Mouse (Mus musculus) heart, postnatal 0 days (tissue): ENCODE measurements around the gene Cacna2d4. TPM values are rescaled to one million over a fixed set of nuclear protein-coding genes. Genes with fewer than 3 reads are reported as not detected.
A peak's percentile ranks its signal among the peaks of the same experiment; 100 is the strongest.

Source experiments
- ATAC-seq: fragments of 200-750 bp; cut with Nextera tagmentation; 2 replicates; pipeline ENCODE4 v1.8.0; 2017; ENCODE audit warnings: low read depth, moderate number of reproducible peaks, moderate library complexity; ENCODE audit not compliant: insufficient read depth
- DNase-seq: peaks from one replicate; pipeline ENCODE4 v3.0.0-alpha.2; 2016; ENCODE audit warnings: low spot score
- H3K27ac ChIP-seq: fragments of 300-500 bp; sonication (generic); 2 replicates; pipeline ENCODE4 v1.5.1; 2014; ENCODE audit warnings: low read depth, mild to moderate bottlenecking
- H3K27me3 ChIP-seq: fragments of 300-500 bp; sonication (generic); 2 replicates; pipeline ENCODE4 v1.6.1; 2014; ENCODE audit warnings: low read length, mixed read lengths; ENCODE audit not compliant: control insufficient read depth, insufficient read depth
- H3K36me3 ChIP-seq: fragments of 300-500 bp; sonication (generic); replicated peaks from 2 replicates; pipeline ENCODE4 v1.6.1; 2014; ENCODE audit warnings: low read length, mixed read lengths; ENCODE audit not compliant: control insufficient read depth, insufficient read depth
- H3K4me1 ChIP-seq: fragments of 300-500 bp; sonication (generic); 2 replicates; pipeline ENCODE4 v1.6.1; 2014; ENCODE audit warnings: antibody characterized with exemption; ENCODE audit not compliant: control insufficient read depth, insufficient read depth
- H3K4me2 ChIP-seq: fragments of 300-500 bp; sonication (generic); 2 replicates; pipeline ENCODE4 v1.6.1; 2014; ENCODE audit warnings: low read depth, mild to moderate bottlenecking, low read length, moderate library complexity
- H3K4me3 ChIP-seq: fragments of 300-500 bp; sonication (generic); 2 replicates; pipeline ENCODE4 v1.5.1; 2014; ENCODE audit warnings: low read depth, low read length
- H3K9ac ChIP-seq: fragments of 300-500 bp; sonication (generic); replicated peaks from 2 replicates; pipeline ENCODE4 v1.6.1; 2014; ENCODE audit warnings: low read depth, low read length, mixed read lengths
- H3K9me3 ChIP-seq: fragments of 300-500 bp; sonication (generic); replicated peaks from 2 replicates; pipeline ENCODE4 v1.6.1; 2016; ENCODE audit warnings: low read length; ENCODE audit not compliant: control insufficient read depth
- CTCF ChIP-seq: IDR thresholded peaks from 2 replicates; pipeline ENCODE4 v1.5.1; 2016; ENCODE audit warnings: antibody characterized with exemption, control low read depth, low read depth
- EP300 ChIP-seq: IDR thresholded peaks from 2 replicates; pipeline ENCODE4 v1.6.1; 2016; ENCODE audit warnings: antibody characterized with exemption, low read depth
- WGBS: fragments of 180-500 bp; shearing (Covaris S2); extraction: QIAGEN DNeasy Blood & Tissue Kit; methylation state at CpG from one replicate; pipeline ENCODE4 v1.1.7; 2014; 5-methylcytosine and 5-hydroxymethylcytosine counted together
- polyA plus RNA-seq: library from polyadenylated mRNA; unstranded; fragments of >200 nt; fragmentation: Nextera tagmentation; extraction: Ambion mirVana; gene quantifications from 2 replicates; pipeline ENCODE4 v1.2.1, GENCODE M21; 2015
- total RNA-seq: library from RNA; depleted of rRNA; stranded (reverse); fragments of >200 nt; gene quantifications from 2 replicates; pipeline ENCODE4 v1.2.3, GENCODE M21; 2014; ENCODE audit warnings: low replicate concordance

Cacna2d4 gene
- total and polyA plus RNA-seq, 2 experiments from 2014 or later: not detected

DNA sequence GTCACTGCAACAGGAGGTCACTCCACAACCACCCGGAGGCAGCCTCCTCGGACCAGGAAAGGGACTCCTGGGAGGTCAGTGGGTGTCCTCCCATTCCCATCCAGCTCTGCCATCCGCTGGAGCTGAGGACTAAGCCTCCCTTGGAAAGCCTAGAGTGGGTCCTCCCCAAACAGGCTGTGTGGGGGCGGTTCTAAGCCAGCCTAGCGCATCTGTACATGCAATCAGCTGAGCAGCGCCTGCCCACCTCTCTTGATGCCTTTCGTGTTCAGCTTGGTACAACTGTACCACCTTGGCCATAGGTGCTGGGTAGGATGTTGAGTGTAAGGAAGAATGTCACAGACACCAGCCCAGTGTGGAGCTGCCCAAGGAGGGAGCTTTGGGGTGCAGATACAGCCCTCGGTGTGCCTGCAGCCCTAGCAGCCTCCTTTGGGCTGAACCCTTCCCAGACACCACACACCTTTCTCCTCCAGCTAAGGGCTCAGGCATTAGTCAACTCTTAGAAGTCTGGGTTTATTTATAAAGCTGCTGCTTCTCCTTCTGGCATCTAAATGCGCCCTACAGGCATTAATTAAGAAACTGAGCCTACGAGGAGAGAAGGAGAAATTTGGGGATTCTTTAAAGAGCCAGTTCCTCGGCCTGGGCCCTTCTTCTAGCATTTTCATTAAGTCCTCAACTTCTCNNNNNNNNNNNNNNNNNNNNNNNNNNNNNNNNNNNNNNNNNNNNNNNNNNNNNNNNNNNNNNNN, 7.3 kb upstream of the Cacna2d4 start:
- Histone ChIP-seq H3K27me3 (no peaks in the 10 kb centered on the region), H3K4me3 (no peak overlapping the region), H3K27ac (no peak overlapping the region), H3K4me1 (no peaks in the 10 kb centered on the region), H3K9me3 (no peaks in the 10 kb centered on the region), H3K36me3 (no peaks in the 10 kb centered on the region), H3K9ac (no peak overlapping the region), H3K4me2 (no peak overlapping the region)
- DNase-seq (no peak), ATAC-seq (no peak)
- 72% methylated on average over 11 of the region's 11 CpGs for WGBS
- no peak for TF ChIP-seq CTCF
- no peak for TF ChIP-seq EP300

DNA sequence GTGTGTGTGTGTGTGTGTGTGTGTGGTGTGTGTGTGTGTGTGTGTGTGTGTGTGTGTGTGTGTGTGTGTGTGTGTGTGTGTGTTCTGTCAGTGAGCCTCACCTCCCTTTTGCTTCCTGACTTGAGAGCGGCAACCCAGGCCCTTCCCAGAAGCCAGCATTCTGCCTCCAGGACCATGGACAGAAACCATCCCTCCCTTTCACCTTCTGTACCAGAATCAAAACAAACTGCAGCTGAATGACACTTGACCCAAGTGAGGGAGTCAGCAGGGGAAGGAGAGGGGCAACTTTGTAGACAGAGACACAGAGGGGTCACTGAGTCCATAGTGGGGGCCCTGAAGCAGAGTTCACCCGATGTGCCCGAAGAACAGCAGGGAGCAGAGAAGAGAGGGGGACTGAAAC, 3.3 kb upstream of the Cacna2d4 start:
- H3K4me2 ChIP-seq: no peak overlapping the region
- no peaks in the 10 kb centered on the region for H3K4me1 ChIP-seq
- ATAC-seq (no peak), DNase-seq (peak; percentile 32)
- H3K9ac ChIP-seq: no peak overlapping the region
- H3K36me3 ChIP-seq: no peaks in the 10 kb centered on the region
- H3K27ac ChIP-seq: no peak overlapping the region
- no peaks in the 10 kb centered on the region for H3K9me3 ChIP-seq
- TF ChIP-seq CTCF: no peak
- H3K4me3 ChIP-seq: no peak overlapping the region
- WGBS: 46% methylated on average over 3 of the region's 3 CpGs
- 0 out of 2 replicates have a peak, but pooled peaks cover 2% of the 10 kb centered on the region for H3K27me3 ChIP-seq

DNA sequence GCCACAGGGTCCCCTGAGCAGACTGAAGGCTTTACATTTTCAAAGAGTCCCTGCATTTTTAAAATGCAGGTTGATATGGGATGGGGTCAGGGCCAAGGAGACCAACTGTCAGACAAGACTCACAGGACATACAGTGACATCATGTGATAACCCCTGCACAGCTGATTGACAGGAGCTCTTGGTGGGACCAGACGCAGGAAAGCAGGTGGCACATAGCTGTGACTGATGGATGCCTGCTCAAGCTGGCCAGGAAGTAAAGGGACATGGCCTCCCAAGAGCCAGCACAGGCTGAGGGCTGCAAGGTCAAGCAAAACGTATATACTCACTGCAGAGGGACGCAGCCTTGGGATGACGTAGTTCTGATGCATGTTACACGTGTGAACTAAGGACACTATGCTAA, 885 bp upstream of the Cacna2d4 start:
- Histone ChIP-seq H3K9me3 (no peaks in the 10 kb centered on the region), H3K27ac (no peak overlapping the region), H3K4me3 (no peak overlapping the region), H3K36me3 (no peaks in the 10 kb centered on the region), H3K4me1 (no peaks in the 10 kb centered on the region), H3K27me3 (0 out of 2 replicates have a peak, but pooled peaks cover 12% of the 10 kb centered on the region), H3K9ac (no peak overlapping the region), H3K4me2 (no peak overlapping the region)
- TF ChIP-seq CTCF (no peak), EP300 (no peak)
- DNase-seq: no peak
- WGBS: 62% methylated on average over 5 of the region's 5 CpGs
- no peak for ATAC-seq

DNA sequence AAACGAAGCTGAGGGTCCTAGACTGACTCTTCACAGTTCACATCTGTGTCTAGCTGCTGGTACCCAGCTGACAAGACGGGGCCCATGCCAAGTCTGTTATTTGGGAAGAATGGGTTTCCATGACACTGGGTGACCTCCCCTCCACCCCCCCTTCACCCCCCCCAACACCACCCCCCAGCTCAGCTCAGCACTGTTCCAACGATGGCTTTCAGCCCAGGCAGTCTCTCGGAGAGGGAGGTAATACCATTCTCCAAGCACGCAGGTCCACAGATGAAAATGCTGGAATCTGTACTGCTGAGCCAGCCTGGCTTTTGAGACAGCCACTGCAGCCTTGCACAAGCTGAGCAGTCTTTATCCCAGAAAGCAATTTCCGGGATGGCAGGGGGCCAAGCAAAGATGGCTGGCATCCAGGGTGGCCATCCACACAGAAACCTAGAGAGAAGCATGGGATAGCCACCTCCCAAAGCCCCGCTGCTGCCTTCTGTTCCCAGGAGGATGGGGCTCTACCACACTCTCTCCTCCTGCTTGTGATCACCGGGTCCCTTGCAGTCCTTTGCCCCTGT, 1.2 kb downstream of the Cacna2d4 start:
- no peaks in the 10 kb centered on the region for H3K36me3 ChIP-seq
- no peak overlapping the region for H3K4me2 ChIP-seq
- DNase-seq (no peak), ATAC-seq (no peak)
- H3K9me3 ChIP-seq: no peaks in the 10 kb centered on the region
- H3K4me3 ChIP-seq: no peak overlapping the region
- H3K4me1 ChIP-seq: no peaks in the 10 kb centered on the region
- 46% methylated on average over 8 of the region's 8 CpGs for WGBS
- H3K9ac ChIP-seq: no peak overlapping the region
- no peak for TF ChIP-seq EP300
- no peak for TF ChIP-seq CTCF
- no peak overlapping the region for H3K27ac ChIP-seq
- H3K27me3 ChIP-seq: 0 out of 2 replicates have a peak, but pooled peaks cover 12% of the 10 kb centered on the region

DNA sequence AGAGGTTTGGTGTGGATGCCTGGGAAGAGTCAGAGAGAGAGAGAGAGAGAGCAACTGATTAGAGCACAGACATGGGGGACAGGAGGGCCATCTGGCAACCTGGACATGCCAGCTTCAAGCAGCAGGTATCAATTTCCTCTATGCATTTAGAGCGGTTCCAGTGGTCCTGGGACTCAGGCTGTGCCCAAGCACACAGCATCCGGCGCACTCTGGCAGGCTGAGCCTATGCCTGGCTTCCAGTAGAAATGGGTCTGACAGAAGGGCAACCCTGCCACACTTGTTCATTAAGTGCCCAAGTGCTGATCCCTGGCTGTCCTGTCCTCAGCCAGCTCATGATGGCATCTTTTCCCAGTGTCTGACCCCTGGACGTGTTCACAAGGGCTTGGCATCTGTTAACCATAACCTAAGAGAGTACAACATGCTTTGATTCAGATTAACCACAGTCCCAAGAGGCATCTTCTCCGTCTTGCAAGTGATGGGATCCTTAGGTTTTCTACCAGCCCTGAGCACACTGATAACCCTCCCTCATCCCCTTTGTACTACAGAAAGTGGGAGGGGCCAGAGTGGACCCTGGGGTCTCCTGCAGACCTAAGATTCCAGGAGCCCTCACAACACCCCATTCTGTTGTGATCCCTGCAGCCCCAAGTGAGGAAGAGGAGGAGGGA, 3.1 kb downstream of the Cacna2d4 start:
- no peak for DNase-seq
- Histone ChIP-seq H3K4me3 (no peak overlapping the region), H3K4me2 (no peak overlapping the region), H3K27me3 (0 out of 2 replicates have a peak, but pooled peaks cover 12% of the 10 kb centered on the region), H3K4me1 (no peaks in the 10 kb centered on the region), H3K27ac (no peak overlapping the region), H3K9ac (no peak overlapping the region), H3K36me3 (no peaks in the 10 kb centered on the region), H3K9me3 (no peaks in the 10 kb centered on the region)
- no peak for TF ChIP-seq EP300
- no peak for TF ChIP-seq CTCF
- WGBS: 73% methylated on average over 5 of the region's 5 CpGs
- ATAC-seq: no peak
